18 mouse cellular contexts compared by ENCODE assay signal in genomic region chr10:99376430-99376829, GRCm38 (mm10).
DNase-seq lines count a peak whose midpoint lies in the region; ATAC-seq lines count a peak whose summit lies in the region.
"Had no signal": no experiment of that assay in that cellular context is flagged by ENCODE, and none has a peak within 500 bp of the region (broad histone marks: within the 10 kb centered on the region; RNA-seq: fewer than 3 reads in every experiment).

No protein-coding gene starts in this region.

- no peak overlapping the region for H3K4me3 ChIP-seq in heart, embryonic 12.5 days
- H3K4me3 ChIP-seq: hindbrain, embryonic 13.5 days; intestine, embryonic 15.5 days; limb, embryonic 12.5 days; liver, embryonic 13.5 days had no signal

- no peaks in the 10 kb centered on the region for H3K27me3 ChIP-seq in heart, embryonic 12.5 days (replicated peaks)
- H3K27me3 ChIP-seq: hindbrain, embryonic 13.5 days; intestine, embryonic 15.5 days; limb, embryonic 12.5 days; liver, embryonic 13.5 days; Patski had no signal

- 0 out of 2 replicates have a peak, but pooled peaks cover 2% of the 10 kb centered on the region for H3K4me1 ChIP-seq in heart, embryonic 12.5 days (replicated peaks)
- H3K4me1 ChIP-seq: intestine, embryonic 15.5 days; liver, embryonic 13.5 days had no signal

- H3K36me3 ChIP-seq in heart, embryonic 12.5 days, result no peaks in the 10 kb centered on the region
- H3K36me3 ChIP-seq: hindbrain, embryonic 13.5 days; intestine, embryonic 15.5 days; limb, embryonic 12.5 days; liver, embryonic 13.5 days had no signal

- no peak overlapping the region for H3K9ac ChIP-seq in heart, embryonic 12.5 days
- H3K9ac ChIP-seq: hindbrain, embryonic 13.5 days; intestine, embryonic 15.5 days; limb, embryonic 12.5 days; liver, embryonic 13.5 days had no signal

- intact Hi-C loops in left cerebral cortex, postnatal 25 days (cut with DNase I), result no loop called here

- no peak for ATAC-seq in heart, embryonic 12.5 days (ENCODE audit: insufficient number of reproducible peaks, low FRiP score)
- ATAC-seq: intestine, embryonic 15.5 days; Patski had no signal

- no peak overlapping the region for H3K4me2 ChIP-seq in heart, embryonic 12.5 days
- H3K4me2 ChIP-seq: hindbrain, embryonic 13.5 days; intestine, embryonic 15.5 days; limb, embryonic 12.5 days; liver, embryonic 13.5 days had no signal

- no peaks in the 10 kb centered on the region for H3K9me3 ChIP-seq in heart, embryonic 12.5 days (replicated peaks)
- H3K9me3 ChIP-seq: hindbrain, embryonic 13.5 days; intestine, embryonic 15.5 days; limb, embryonic 12.5 days; liver, embryonic 13.5 days had no signal

- peak; percentile 82 for DNase-seq in heart, adult 11 months
- DNase-seq in left cerebral cortex, postnatal 25 days (ENCODE audit: low spot score in 2 of 2), result peak; percentile 32 to 77
- DNase-seq in left cerebral cortex, adult 18-20 months (ENCODE audit: low spot score in 2 of 2), result no peak
- peak; percentile 67 to 82 for DNase-seq in right cerebral cortex, postnatal 10 days (ENCODE audit: low spot score in 2 of 2)
- DNase-seq in right cerebral cortex, postnatal 36 days (ENCODE audit: low spot score in 2 of 2), result no peak
- DNase-seq in cerebellum, adult 9-10 months, result no peak
- DNase-seq: adrenal gland, postnatal 25 days; cerebellum, postnatal 25 days; gastrocnemius, postnatal 25 days; heart, postnatal 10 days; liver, embryonic 13.5 days; midbrain, embryonic 14.5 days had no signal

- H3K27ac ChIP-seq in heart, embryonic 12.5 days (ENCODE audit: poor library complexity, severe bottlenecking), result no peak overlapping the region
- H3K27ac ChIP-seq: hindbrain, embryonic 13.5 days; intestine, embryonic 15.5 days; limb, embryonic 12.5 days; liver, embryonic 13.5 days; macrophage had no signal

- WGBS in heart, embryonic 12.5 days, result 81% methylated on average over 8 of the region's 8 CpGs

Comparison
In these comparisons a context has a peak if more than half of its experiments do, and no peak if none do; other contexts are left out.
1. DNase-seq: peak in heart, adult 11 months (single experiment), left cerebral cortex, postnatal 25 days (2 of 2) and right cerebral cortex, postnatal 10 days (2 of 2); none in left cerebral cortex, adult 18-20 months (0 of 2), right cerebral cortex, postnatal 36 days (0 of 2) and cerebellum, adult 9-10 months (single experiment).